Mouse (Mus musculus) limb, embryonic 10.5 days (tissue): ENCODE data around the gene Treml4. TPM values are rescaled to one million over a fixed set of nuclear protein-coding genes. Genes with fewer than 3 reads are reported as not detected.
"Not testable (repeated sequence)": the region's sequence is repeated elsewhere in the genome, so short reads cannot be mapped to it uniquely, and the experiment has no call there.

Experiments used
- DNase-seq: peaks from one replicate; pipeline ENCODE4 v3.0.0-alpha.2; 2017; ENCODE audit warnings: low spot score
- H3K27ac ChIP-seq: fragments of 300-500 bp; sonication (generic); 2 replicates; pipeline ENCODE4 v1.5.1; 2016; ENCODE audit warnings: mild to moderate bottlenecking
- H3K27me3 ChIP-seq: fragments of 300-500 bp; sonication (generic); 2 replicates; pipeline ENCODE4 v1.6.1; 2016; ENCODE audit warnings: low read depth, mild to moderate bottlenecking; ENCODE audit not compliant: poor library complexity, severe bottlenecking
- H3K36me3 ChIP-seq: fragments of 300-500 bp; sonication (generic); 2 replicates; pipeline ENCODE4 v1.6.1; 2016; ENCODE audit warnings: mild to moderate bottlenecking, moderate library complexity
- H3K4me1 ChIP-seq: fragments of 300-500 bp; sonication (generic); 2 replicates; pipeline ENCODE4 v1.6.1; 2016
- H3K4me3 ChIP-seq: fragments of 300-500 bp; sonication (generic); 2 replicates; pipeline ENCODE4 v1.5.1; 2016; ENCODE audit warnings: mild to moderate bottlenecking, moderate library complexity
- H3K9me3 ChIP-seq: fragments of 300-500 bp; sonication (generic); replicated peaks from 2 replicates; pipeline ENCODE4 v1.6.1; 2016; ENCODE audit warnings: mild to moderate bottlenecking
- WGBS: fragments of 180-500 bp; shearing (Covaris S2); methylation state at CpG from one replicate; pipeline ENCODE4 v1.1.7; 2016; 5-methylcytosine and 5-hydroxymethylcytosine counted together
- polyA plus RNA-seq: library from polyadenylated mRNA; unstranded; fragments of >200 nt; fragmentation: Nextera tagmentation; extraction: Ambion mirVana; gene quantifications from 2 replicates; pipeline ENCODE4 v1.2.1, GENCODE M21; 2016

Gene Treml4
- polyA plus RNA-seq, 1 experiment from 2014 or later = not detected

GRCm38 (mm10) chr17:48315905-48316579 is 51.9 kb downstream of the Treml4 start, which contains the start of gene B430306N03Rik:
B430306N03Rik (plus strand) TSS chr17:48316141.
- DNase-seq, H3K27me3 ChIP-seq, H3K4me1 ChIP-seq, H3K27ac ChIP-seq, H3K4me3 ChIP-seq, H3K36me3 ChIP-seq, H3K9me3 ChIP-seq: not testable (repeated sequence)
- WGBS = 89% methylated on average over 3 of the region's 3 CpGs

DNA sequence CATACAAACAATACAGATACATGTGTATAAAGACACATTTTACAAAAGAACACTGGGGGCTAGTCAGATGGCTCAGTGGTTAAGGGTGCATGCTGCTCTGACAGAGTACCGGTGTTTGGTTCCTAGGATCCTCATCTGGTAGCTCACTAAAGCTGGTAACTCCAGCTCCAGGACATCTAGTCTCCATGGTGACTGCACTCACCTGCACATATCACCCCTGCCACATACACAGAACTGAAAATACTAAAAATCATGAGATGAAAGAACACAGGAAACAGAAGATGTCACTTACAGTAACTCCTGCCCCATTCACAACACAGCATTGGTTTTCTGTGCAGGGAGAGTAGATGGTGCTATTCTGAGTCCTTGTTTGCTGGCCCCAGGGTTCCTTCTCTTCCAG is 54.6 kb downstream of the Treml4 start:
- WGBS = 88% methylated on average over 1 of the region's 1 CpGs
- no peak overlapping the region for H3K27ac ChIP-seq
- no peaks in the 10 kb centered on the region for H3K9me3 ChIP-seq
- H3K27me3 ChIP-seq = no peaks in the 10 kb centered on the region
- no peaks in the 10 kb centered on the region for H3K36me3 ChIP-seq
- H3K4me1 ChIP-seq = no peaks in the 10 kb centered on the region
- H3K4me3 ChIP-seq = no peak overlapping the region
- no peak for DNase-seq

DNA sequence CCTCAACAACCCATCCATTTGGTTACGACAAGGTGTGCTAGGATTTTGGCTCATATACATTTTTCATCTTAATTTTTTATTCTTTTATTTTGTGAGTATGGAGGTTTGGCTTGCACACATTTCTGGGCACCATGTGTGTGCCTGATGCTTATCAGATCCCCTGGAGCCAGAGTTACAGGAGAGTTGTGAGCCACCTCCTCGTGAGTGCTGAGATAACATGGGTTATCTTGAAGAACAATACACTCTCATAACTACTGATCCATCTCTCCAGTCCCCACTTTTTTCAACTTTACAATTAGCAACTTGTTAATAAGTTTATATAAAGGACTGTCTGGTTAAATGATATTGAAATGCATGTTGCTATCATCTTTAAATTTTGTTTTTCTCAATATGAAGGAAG is 57.2 kb downstream of the Treml4 start:
- Histone ChIP-seq H3K4me3 (no peak overlapping the region), H3K9me3 (no peaks in the 10 kb centered on the region), H3K36me3 (no peaks in the 10 kb centered on the region), H3K27me3 (no peaks in the 10 kb centered on the region), H3K4me1 (no peaks in the 10 kb centered on the region), H3K27ac (no peak overlapping the region)
- WGBS = 82% methylated on average over 2 of the region's 2 CpGs
- no peak for DNase-seq

DNA sequence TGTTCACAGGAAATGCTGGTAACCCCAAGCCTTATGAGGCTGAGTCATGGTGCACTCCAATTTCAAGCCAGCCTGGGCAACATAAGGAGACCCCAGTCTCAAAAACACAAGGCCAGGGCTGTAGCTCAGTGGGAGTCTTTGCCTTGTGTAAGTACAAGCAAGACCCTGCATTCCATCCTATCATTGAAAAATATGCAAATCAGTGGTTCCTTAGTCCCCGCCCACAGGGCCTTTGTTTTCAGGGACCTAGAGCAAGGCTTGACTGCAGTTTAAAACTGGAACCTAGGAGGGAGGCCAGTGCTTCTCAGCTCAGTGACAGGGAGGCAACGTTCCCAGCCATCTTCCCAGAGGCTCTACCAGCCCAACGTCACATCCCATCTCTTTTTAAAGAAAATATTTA is 59.1 kb downstream of the Treml4 start:
- DNase-seq = no peak
- H3K27ac ChIP-seq = no peak overlapping the region
- 71% methylated on average over 3 of the region's 3 CpGs for WGBS
- no peaks in the 10 kb centered on the region for H3K36me3 ChIP-seq
- no peak overlapping the region for H3K4me3 ChIP-seq
- peaks cover 2% of the 10 kb centered on the region; the same call in 1 of the 2 replicates for H3K4me1 ChIP-seq
- H3K9me3 ChIP-seq = no peaks in the 10 kb centered on the region
- no peaks in the 10 kb centered on the region for H3K27me3 ChIP-seq

DNA sequence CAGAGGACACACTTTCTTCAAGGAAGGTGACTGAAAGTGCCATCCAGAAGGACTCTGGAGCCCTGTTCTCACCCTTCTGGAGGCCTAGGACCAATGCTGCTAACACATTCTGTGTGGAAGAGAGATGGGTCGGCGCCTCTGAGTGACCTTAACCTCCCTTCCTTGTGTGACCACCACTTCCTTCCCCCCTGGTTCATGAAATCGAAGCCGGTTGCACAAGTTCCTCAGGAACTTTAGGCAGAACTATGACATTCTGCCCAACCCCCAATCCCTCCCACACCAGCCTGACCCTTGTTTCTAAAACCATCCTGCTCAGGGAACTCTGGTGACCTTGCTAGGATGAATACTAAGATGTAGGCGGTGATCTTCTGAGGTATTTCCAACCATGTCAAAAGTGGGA is 60.2 kb downstream of the Treml4 start:
- H3K4me3 ChIP-seq = no peak overlapping the region
- WGBS = 89% methylated on average over 5 of the region's 5 CpGs
- no peak for DNase-seq

More for the DNA sequence above, 60.2 kb downstream of the Treml4 start:
- no peaks in the 10 kb centered on the region for H3K9me3 ChIP-seq
- peaks cover 2% of the 10 kb centered on the region; the same call in 1 of the 2 replicates for H3K4me1 ChIP-seq
- no peak overlapping the region for H3K27ac ChIP-seq
- no peaks in the 10 kb centered on the region for H3K36me3 ChIP-seq
- no peaks in the 10 kb centered on the region for H3K27me3 ChIP-seq

Other genes with a start within 250 kb of the Treml4 start
- not detected in 2 replicates for gene 1700122O11Rik, start 226.0 kb upstream of the Treml4 start, polyA plus RNA-seq
- not detected in 2 replicates for gene 1700067P10Rik, start 175.0 kb upstream of the Treml4 start, polyA plus RNA-seq
- gene 9830107B12Rik, start 118.0 kb upstream of the Treml4 start, polyA plus RNA-seq = not detected in 2 replicates
- gene A530064D06Rik, start 97.0 kb upstream of the Treml4 start, polyA plus RNA-seq = not detected in 2 replicates
- 0.05 TPM in 1 of 2 replicates, not detected in the other for gene Trem1, start 31.5 kb upstream of the Treml4 start, polyA plus RNA-seq
- 0.14 TPM in 1 of 2 replicates, not detected in the other for gene Trem3, start 16.5 kb upstream of the Treml4 start, polyA plus RNA-seq
- 0.25 and 0.54 TPM in 2 replicates for gene Treml2, start 35.2 kb downstream of the Treml4 start, polyA plus RNA-seq
- gene B430306N03Rik, start 51.8 kb downstream of the Treml4 start, polyA plus RNA-seq = 0.09 TPM in 1 of 2 replicates, not detected in the other
- gene Trem2, start 82.1 kb downstream of the Treml4 start, polyA plus RNA-seq = 0.51 and 0.59 TPM in 2 replicates
- gene Treml1, start 95.6 kb downstream of the Treml4 start, polyA plus RNA-seq = 1.8 and 2.0 TPM in 2 replicates
- 21.9 and 26.4 TPM in 2 replicates for gene Nfya, start 145.6 kb downstream of the Treml4 start, polyA plus RNA-seq
- gene Oard1, start 145.7 kb downstream of the Treml4 start, polyA plus RNA-seq = 75.0 and 80.3 TPM in 2 replicates
- 0.92 and 1.2 TPM in 2 replicates for gene Apobec2, start 168.6 kb downstream of the Treml4 start, polyA plus RNA-seq
- not detected in 2 replicates for gene Tspo2, start 187.2 kb downstream of the Treml4 start, polyA plus RNA-seq
- gene Unc5cl, start 190.6 kb downstream of the Treml4 start, polyA plus RNA-seq = 0.06 and 0.13 TPM in 2 replicates